Mouse (Mus musculus) testis, adult 2 months (tissue): ENCODE results near the gene Pnp.

Experiments
- CTCF ChIP-seq: fragments of 200-500 bp; IDR thresholded peaks from 2 replicates; pipeline ENCODE4 v1.5.1; 2012; ENCODE audit warnings: low read depth, mild to moderate bottlenecking, inconsistent platforms, low read length, moderate library complexity; ENCODE audit not compliant: control insufficient read depth, insufficient read depth, insufficient replicate concordance
- POLR2A ChIP-seq: fragments of 200-500 bp; IDR thresholded peaks from 2 replicates; pipeline ENCODE4 v1.6.1; 2012; ENCODE audit warnings: low read depth, mild to moderate bottlenecking, inconsistent platforms, low read length, moderate library complexity; ENCODE audit not compliant: control insufficient read depth

- TF ChIP-seq POLR2A (no peak), CTCF (no peak)
Measured at GRCm38 (mm10) chr14:50908126-50908525, 22.8 kb upstream of the Pnp start.
